Mouse (Mus musculus): Measurements from ENCODE around the gene Zbtb20.

DNA sequence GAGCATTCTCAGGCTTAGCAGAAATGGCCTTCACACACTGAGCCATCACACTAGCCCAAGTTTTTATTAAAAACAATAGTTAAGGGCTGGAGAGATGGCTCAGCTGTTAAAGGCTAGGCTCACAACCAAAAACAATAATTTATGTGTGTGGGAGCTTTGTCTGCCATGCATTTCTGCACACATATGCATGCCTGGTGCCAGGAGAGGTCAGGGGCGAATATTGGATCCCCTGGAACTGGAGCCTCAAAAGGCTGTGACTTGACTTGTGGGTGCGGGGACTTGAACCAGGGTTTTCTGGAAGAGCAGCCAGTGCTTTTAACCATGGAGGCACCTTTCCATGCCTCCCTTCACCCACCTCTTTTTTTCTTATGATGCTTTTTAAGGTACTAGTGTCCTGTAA, 685.6 kb downstream of the Zbtb20 start:
- no peak for TF ChIP-seq CTCF (IDR thresholded peaks at IDR 0.05)
- TF ChIP-seq EP300 (IDR thresholded peaks at IDR 0.05; ENCODE audit: insufficient read depth, low read depth, low read length), result no peak

Measured in heart, adult 2 months (tissue).